Mouse (Mus musculus): ENCODE measurements around the gene Lysmd3. TPM values are rescaled to one million over a fixed set of nuclear protein-coding genes. Genes with fewer than 3 reads are reported as not detected.
"Not testable (repeated sequence)": the region's sequence is repeated elsewhere in the genome, so short reads cannot be mapped to it uniquely, and the experiment has no call there.

The Lysmd3 gene
- total RNA-seq (2017) = 39.7 and 61.9 TPM in 2 replicates

DNA sequence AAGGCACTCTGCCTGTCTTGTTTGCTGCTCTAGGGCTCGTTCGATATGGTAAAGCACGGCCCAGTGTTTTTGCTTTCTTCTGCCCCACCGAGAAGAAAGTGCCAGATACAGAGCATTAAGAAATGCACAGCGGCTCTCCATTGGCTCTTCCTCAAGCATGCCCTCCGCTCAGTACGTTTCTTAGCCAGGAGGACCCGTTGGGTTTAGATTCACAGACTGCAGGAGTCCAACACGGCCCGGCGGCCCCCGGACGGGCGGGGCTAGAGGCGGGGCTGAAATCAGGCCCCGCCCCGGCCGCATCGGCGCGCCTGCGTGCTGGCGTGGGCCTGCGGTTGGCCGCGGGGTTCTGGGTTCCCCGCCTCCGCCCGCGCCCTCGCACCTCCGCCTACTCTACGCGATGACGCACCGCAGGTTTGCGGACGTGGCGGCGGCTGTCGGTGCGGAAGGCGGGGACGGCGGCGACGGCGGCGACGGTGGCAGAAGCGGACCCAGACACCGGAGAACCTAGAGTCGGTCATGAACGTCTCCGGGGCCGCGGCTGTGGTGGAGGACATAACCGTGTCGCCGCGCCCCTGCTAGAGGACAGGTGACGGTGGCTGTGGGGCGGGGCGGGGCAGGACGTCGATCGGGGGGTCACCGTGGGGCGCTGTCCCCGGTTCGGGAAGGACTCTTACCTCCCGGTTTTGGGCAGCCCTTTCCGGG, at the start of gene Lysmd3:
Gene Lysmd3 (plus strand): TSS at position 313 of the 702 bp plus-strand sequence.
- ATAC-seq (replicated peaks in 1 of 2; ENCODE audit: insufficient read depth in 1 of 2, low FRiP score in 2 of 2, low TSS enrichment in 1 of 2, low read depth in 1 of 2, poor library complexity in 2 of 2, severe bottlenecking in 2 of 2) = peak; percentile 84 to 92

DNA sequence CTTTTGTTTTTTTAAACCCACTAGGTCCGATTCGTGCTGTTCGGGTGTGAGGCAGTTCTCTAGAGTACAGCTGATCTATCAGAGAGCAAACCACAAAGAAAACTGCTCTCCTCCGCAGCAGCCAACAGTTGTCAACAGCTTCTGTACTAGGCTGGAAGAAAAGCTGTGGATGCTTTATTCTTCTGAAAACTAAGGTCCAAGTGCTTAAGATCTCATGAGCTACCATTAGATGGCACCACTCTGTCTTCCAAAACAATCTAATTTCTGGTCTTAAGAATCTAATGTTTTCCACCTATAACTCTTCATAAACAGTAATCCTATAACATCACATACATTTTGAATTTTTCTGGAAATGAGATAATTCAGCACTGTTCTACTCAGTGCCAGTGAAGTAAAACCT, 47.1 kb upstream of the Lysmd3 start:
- no peak for ATAC-seq (replicated peaks in 1 of 2; ENCODE audit: insufficient read depth in 1 of 2, low FRiP score in 2 of 2, low TSS enrichment in 1 of 2, low read depth in 1 of 2, poor library complexity in 2 of 2, severe bottlenecking in 2 of 2)

- not testable (repeated sequence) for ATAC-seq (replicated peaks in 1 of 2; ENCODE audit: insufficient read depth in 1 of 2, low FRiP score in 2 of 2, low TSS enrichment in 1 of 2, low read depth in 1 of 2, poor library complexity in 2 of 2, severe bottlenecking in 2 of 2)
Measured at GRCm38 (mm10) chr13:81627861-81628260, 29.6 kb upstream of the Lysmd3 start.

GRCm38 (mm10) chr13:81628631-81629190, 28.8 kb upstream of the Lysmd3 start:
- ATAC-seq (replicated peaks in 1 of 2; ENCODE audit: insufficient read depth in 1 of 2, low FRiP score in 2 of 2, low TSS enrichment in 1 of 2, low read depth in 1 of 2, poor library complexity in 2 of 2, severe bottlenecking in 2 of 2) = no peak

GRCm38 (mm10) chr13:81629395-81629794, 28.1 kb upstream of the Lysmd3 start:
- peak; percentile 65 to 79 for ATAC-seq (replicated peaks in 1 of 2; ENCODE audit: insufficient read depth in 1 of 2, low FRiP score in 2 of 2, low TSS enrichment in 1 of 2, low read depth in 1 of 2, poor library complexity in 2 of 2, severe bottlenecking in 2 of 2)

DNA sequence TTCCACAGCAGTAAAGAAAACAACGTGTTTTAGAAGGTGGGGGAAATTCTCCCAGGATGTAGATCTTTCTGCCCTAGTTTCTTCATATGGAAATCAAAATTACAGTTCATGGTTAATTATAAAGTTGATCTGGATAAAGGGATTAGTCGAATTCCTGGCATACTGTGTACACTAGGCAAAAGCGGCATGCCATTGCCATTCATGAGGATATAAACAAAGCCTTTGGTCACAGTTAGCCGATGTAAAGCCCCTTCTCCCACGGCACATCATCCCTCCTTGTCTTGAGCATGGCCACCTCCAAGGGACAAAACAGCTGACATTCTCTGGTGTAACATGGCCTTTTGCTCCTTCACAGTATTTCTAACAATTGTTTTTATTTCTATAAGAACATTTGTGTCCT, 26.9 kb upstream of the Lysmd3 start:
- ATAC-seq (replicated peaks in 1 of 2; ENCODE audit: insufficient read depth in 1 of 2, low FRiP score in 2 of 2, low TSS enrichment in 1 of 2, low read depth in 1 of 2, poor library complexity in 2 of 2, severe bottlenecking in 2 of 2) = no peak

GRCm38 (mm10) chr13:81632720-81633415, 24.6 kb upstream of the Lysmd3 start, which contains the start of gene Adgrv1:
Adgrv1 (minus strand) TSS chr13:81633154.
- peak; percentile 49 to 54 for ATAC-seq (replicated peaks in 1 of 2; ENCODE audit: insufficient read depth in 1 of 2, low FRiP score in 2 of 2, low TSS enrichment in 1 of 2, low read depth in 1 of 2, poor library complexity in 2 of 2, severe bottlenecking in 2 of 2)

DNA sequence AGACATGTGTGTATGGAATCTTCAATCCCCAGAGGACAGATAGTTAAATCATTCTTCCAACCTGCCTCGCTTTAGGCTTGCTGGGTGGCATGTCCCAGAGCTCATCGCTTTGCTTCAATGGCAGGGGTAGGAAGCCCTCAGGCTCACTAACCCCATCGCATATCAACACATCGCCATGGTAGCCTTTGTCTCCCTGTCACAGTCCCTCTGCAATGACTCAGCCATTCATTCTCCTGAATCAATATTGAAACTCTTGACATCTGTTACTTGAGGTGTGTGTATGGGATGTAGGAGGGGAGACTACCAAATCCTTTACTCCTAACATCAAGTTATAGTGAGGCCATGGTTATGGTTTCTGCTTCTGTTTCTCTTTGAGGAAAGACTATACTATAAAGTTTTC, 17.8 kb upstream of the Lysmd3 start:
- ATAC-seq (replicated peaks in 1 of 2; ENCODE audit: insufficient read depth in 1 of 2, low FRiP score in 2 of 2, low TSS enrichment in 1 of 2, low read depth in 1 of 2, poor library complexity in 2 of 2, severe bottlenecking in 2 of 2) = no peak

DNA sequence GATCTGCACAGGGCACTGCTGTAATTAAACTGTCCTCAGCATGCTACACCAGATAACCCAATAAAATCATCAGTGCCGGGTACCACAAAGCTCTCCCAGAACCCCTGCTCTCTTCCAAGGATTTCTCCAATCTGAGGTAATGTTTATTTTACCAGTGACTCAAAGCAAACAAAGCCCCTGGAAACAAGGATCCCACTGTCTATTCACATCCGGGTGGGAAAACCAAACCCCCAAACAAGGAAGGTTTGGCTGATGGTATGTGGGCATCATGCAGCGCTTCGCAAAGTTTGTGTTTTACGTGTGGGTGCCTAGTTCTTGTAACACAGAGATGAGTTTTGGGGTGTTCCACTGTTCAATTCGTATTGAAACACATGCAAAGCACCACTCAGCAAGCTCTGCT, 16.6 kb upstream of the Lysmd3 start:
- ATAC-seq (replicated peaks in 1 of 2; ENCODE audit: insufficient read depth in 1 of 2, low FRiP score in 2 of 2, low TSS enrichment in 1 of 2, low read depth in 1 of 2, poor library complexity in 2 of 2, severe bottlenecking in 2 of 2) = no peak

DNA sequence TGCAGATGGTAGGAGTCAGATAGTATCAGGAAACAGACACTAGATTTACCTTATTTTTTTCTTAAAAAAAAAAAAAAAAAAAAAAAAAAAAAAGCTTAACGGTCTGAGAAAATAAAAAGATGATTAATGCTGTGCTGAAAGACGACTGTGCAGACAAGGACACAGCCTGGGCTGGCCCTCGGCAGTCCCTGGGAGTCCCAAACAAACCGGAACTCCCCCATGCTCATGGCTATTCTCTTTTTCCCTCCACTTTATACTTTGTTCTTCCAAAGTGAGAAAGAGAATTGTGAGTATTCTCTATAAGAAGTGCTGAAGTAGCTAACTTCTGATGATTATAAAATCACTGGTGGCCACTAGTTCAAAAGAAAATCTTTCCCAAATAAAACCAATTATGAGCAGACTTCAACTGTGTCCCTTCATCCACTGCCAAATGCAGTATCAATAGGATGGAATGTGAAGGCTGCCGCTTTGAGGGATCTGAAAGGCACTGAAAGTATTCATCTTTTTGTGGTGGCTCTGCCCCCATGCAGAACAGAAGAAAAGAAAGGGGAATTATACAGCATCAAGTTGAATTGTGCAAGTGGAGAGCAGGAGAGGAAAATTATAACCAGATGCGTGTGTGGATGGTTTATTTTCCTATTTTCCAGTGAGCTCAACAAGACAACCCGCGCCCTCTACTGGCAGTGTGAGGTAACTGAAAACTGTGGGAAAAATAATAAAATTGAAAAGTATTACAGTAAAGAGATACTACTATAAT, 16.0 kb upstream of the Lysmd3 start:
- peak; percentile 43 to 70; a peak in 2 of 4 replicates for ATAC-seq (replicated peaks in 1 of 2; ENCODE audit: insufficient read depth in 1 of 2, low FRiP score in 2 of 2, low TSS enrichment in 1 of 2, low read depth in 1 of 2, poor library complexity in 2 of 2, severe bottlenecking in 2 of 2)

DNA sequence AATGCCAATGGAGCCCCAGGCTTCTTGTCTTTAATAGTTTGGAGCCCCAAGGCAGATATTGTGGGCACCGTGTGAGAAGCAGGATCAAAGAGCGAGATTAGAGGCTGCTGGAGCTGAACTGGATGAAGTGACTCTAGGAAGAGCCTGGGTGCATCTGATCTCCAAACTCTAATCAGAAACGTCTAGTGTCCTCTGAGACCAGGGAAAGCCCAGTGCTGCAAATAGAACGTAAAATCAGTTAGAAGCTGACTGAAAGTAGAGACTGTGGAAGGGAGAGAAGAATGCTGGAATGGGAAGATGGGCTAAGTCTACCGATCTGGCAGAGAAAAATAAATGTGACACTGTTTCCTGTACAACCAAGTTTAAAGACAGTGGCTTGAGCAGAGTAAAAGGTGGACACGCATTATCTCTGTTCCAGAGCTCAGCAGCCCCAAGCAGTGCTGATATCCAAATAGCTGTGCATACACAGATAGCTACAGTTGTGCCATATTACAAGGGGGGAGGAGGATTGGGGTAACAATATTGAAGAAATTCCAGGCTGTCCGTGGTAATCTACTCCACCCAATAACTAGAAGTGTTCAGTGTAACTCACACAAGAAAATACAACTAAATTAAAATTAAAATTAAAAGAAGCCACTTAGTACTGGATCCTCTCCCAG, 14.8 kb upstream of the Lysmd3 start:
- peak in 1 of 2 experiments; percentile 34; a peak in 1 of 4 replicates for ATAC-seq (replicated peaks in 1 of 2; ENCODE audit: insufficient read depth in 1 of 2, low FRiP score in 2 of 2, low TSS enrichment in 1 of 2, low read depth in 1 of 2, poor library complexity in 2 of 2, severe bottlenecking in 2 of 2)

DNA sequence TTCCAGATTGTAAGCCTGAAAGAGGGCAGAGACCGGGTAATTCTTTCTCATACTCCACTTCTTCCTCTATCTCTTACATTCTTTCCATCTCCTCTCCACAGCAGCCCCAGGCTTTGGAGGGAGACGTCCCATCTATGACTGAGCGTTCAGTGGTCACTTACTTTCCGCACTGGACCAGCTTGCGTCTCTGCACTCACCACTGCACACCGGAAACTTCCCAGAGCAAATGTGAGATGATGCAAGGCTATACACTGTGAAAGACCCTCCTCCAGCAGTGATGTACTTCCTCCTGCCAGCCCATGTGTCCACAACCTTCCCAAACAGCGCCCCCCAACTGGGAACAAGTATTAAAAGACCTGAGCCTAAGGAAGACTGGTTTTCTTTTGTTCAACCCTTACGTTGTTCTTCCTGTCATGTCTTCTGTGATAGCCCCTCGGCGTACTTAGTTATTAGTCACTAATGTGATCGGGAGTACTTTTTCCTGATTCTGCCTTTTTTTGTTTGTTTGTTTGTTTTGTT, 13.4 kb upstream of the Lysmd3 start:
- ATAC-seq (replicated peaks in 1 of 2; ENCODE audit: insufficient read depth in 1 of 2, low FRiP score in 2 of 2, low TSS enrichment in 1 of 2, low read depth in 1 of 2, poor library complexity in 2 of 2, severe bottlenecking in 2 of 2) = no peak

GRCm38 (mm10) chr13:81646348-81646747, 11.1 kb upstream of the Lysmd3 start:
- ATAC-seq (replicated peaks in 1 of 2; ENCODE audit: insufficient read depth in 1 of 2, low FRiP score in 2 of 2, low TSS enrichment in 1 of 2, low read depth in 1 of 2, poor library complexity in 2 of 2, severe bottlenecking in 2 of 2) = no peak

DNA sequence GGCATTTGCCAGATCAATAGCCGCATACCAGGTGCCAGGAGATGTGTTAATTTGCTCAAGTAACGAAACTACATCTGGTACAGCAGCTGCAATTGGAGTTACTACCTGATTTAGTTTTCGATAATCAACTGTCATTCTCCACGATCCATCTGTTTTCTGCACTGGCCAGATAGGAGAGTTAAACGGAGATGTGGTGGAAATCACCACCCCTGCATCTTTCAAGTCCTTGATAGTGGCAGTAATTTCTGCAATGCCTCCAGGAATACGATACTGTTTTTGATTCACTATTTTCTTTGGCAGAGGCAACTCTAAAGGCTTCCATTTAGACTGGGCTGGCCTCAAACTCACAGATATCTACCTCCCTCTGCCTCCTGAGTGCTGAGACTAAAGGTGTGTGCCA, 7.1 kb upstream of the Lysmd3 start:
- ATAC-seq (replicated peaks in 1 of 2; ENCODE audit: insufficient read depth in 1 of 2, low FRiP score in 2 of 2, low TSS enrichment in 1 of 2, low read depth in 1 of 2, poor library complexity in 2 of 2, severe bottlenecking in 2 of 2) = not testable (repeated sequence)

DNA sequence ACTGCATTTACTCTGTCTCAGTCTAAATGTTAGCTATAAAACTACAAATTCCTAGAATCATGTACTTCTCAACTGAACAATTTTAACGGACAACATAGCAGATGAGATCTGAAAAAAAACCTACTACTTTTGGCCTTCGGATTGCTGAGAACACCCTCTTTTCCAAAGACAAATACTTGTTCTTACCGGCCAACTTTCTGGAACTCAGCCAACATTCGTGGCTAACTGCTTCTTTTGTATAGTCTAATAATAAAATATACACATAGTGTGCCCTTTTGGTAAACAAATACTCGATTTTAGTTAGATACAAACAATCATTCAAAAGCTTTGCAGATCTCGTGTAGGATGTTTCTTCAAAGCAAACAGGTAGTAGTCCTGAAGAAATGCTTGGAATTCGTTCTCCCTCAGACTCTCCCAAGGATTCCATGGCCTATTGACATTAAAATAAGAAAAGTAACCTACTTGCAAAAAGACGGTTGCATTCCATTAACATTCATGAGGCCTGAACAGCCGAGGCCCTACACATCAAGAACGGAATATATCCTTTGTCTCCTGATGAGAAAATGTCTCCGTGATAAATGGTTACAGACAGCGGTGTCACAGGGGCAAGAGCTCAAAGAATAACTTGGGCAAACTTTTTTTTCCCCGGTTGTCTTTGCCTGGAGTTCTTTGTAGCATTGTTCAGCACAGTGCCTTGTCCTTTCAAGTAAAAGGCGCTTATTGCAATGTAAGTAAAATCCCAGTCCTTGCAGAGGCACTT, 1.2 kb upstream of the Lysmd3 start:
- no peak for ATAC-seq (replicated peaks in 1 of 2; ENCODE audit: insufficient read depth in 1 of 2, low FRiP score in 2 of 2, low TSS enrichment in 1 of 2, low read depth in 1 of 2, poor library complexity in 2 of 2, severe bottlenecking in 2 of 2)

DNA sequence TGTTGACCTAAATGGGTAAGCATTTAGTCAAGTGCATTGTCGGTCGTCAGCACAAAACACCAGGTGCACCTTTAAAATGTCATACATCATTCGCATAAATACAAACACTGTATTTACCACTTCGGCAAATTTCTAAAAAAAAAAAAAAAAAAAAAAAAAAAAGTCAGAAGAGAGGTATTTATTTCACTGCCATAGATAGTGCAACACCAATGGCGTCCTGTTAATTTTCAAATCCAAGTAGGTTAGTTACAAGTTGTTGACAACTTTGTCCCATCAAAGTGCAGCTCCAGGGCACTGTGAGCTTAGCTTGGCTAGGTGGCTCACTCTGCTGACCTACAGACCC, 484 bp upstream of the Lysmd3 start:
- no peak for ATAC-seq (replicated peaks in 1 of 2; ENCODE audit: insufficient read depth in 1 of 2, low FRiP score in 2 of 2, low TSS enrichment in 1 of 2, low read depth in 1 of 2, poor library complexity in 2 of 2, severe bottlenecking in 2 of 2)

Measured in hematopoietic stem cell, adult 5-6 weeks (primary cell).